In the genomic region with DNA sequence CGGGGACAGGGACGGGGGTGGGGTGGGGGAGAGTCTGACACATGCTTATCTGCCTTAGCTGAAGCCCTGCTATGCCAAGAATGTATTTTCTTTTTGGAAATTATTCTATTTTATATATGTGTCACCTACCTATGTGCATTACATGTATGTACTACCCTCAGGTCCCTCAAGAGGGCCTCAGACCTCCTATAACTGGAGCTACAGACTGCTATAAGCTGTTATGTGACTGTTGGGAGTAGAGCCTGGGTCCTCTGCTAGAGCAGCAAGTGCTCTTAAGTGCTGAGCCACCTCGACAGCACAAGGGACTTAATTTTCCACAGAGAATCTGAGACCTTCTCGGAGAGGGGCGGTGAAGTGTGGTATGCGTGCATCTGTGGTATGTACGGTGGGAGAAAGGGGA, we compare ENCODE assay signal across 28 mouse cellular contexts. TPM values are rescaled to one million over a fixed set of nuclear protein-coding genes. Genes with fewer than 3 reads are reported as not detected.
DNase-seq lines count a peak whose midpoint lies in the region; ATAC-seq and TF ChIP-seq lines count a peak whose summit lies in the region.
"Had no signal": no experiment of that assay in that cellular context is flagged by ENCODE, and none has a peak within 500 bp of the region (broad histone marks: within the 10 kb centered on the region; RNA-seq: fewer than 3 reads in every experiment).

No protein-coding gene starts in this region.

- H3K27me3 ChIP-seq in heart, embryonic 12.5 days (replicated peaks) = no peaks in the 10 kb centered on the region
- H3K27me3 ChIP-seq in lung, embryonic 16.5 days (ENCODE audit: control insufficient read depth, insufficient read depth, low read depth, low read length) = no peaks in the 10 kb centered on the region
- H3K27me3 ChIP-seq in lung, postnatal 0 days (replicated peaks; ENCODE audit: insufficient read depth, low read length) = no peaks in the 10 kb centered on the region
- H3K27me3 ChIP-seq: forebrain, embryonic 13.5 days; heart, embryonic 15.5 days; hindbrain, embryonic 13.5 days; intestine, embryonic 15.5 days had no signal

- H3K9ac ChIP-seq in heart, embryonic 12.5 days = no peak overlapping the region
- no peak overlapping the region for H3K9ac ChIP-seq in lung, embryonic 16.5 days (ENCODE audit: low read length)
- no peak overlapping the region for H3K9ac ChIP-seq in lung, postnatal 0 days (replicated peaks; ENCODE audit: low read depth)
- H3K9ac ChIP-seq: forebrain, embryonic 13.5 days; heart, embryonic 15.5 days; hindbrain, embryonic 13.5 days; intestine, embryonic 15.5 days had no signal

- 91% methylated on average over 7 of the region's 7 CpGs for WGBS in heart, embryonic 12.5 days
- 84% methylated on average over 7 of the region's 7 CpGs for WGBS in lung, embryonic 16.5 days
- 82% methylated on average over 7 of the region's 7 CpGs for WGBS in lung, postnatal 0 days

- H3K4me3 ChIP-seq in heart, embryonic 12.5 days = no peak overlapping the region
- H3K4me3 ChIP-seq in lung, embryonic 16.5 days (ENCODE audit: low read length) = no peak overlapping the region
- no peak overlapping the region for H3K4me3 ChIP-seq in lung, postnatal 0 days (ENCODE audit: low read depth, low read length)
- H3K4me3 ChIP-seq: forebrain, embryonic 10.5 days; forebrain, embryonic 13.5 days; heart, embryonic 15.5 days; hindbrain, embryonic 10.5 days; hindbrain, embryonic 13.5 days; intestine, embryonic 15.5 days had no signal

- no peak overlapping the region for H3K27ac ChIP-seq in heart, embryonic 12.5 days (ENCODE audit: poor library complexity, severe bottlenecking)
- peak overlapping the region; percentile 77 for H3K27ac ChIP-seq in lung, embryonic 16.5 days (ENCODE audit: low read length)
- H3K27ac ChIP-seq in lung, postnatal 0 days (ENCODE audit: low read length) = no peak overlapping the region
- H3K27ac ChIP-seq: forebrain, embryonic 10.5 days; forebrain, embryonic 13.5 days; heart, embryonic 15.5 days; hindbrain, embryonic 10.5 days; hindbrain, embryonic 13.5 days; intestine, embryonic 15.5 days had no signal

- H3K4me1 ChIP-seq in heart, embryonic 12.5 days (replicated peaks) = no peaks in the 10 kb centered on the region
- H3K4me1 ChIP-seq in lung, embryonic 16.5 days (replicated peaks; ENCODE audit: control insufficient read depth, insufficient read depth, low read length) = no peaks in the 10 kb centered on the region; the same call in 1 of the 2 replicates
- H3K4me1 ChIP-seq in lung, postnatal 0 days (ENCODE audit: insufficient read depth, low read depth, low read length) = no peaks in the 10 kb centered on the region
- H3K4me1 ChIP-seq: forebrain, embryonic 10.5 days; forebrain, embryonic 13.5 days; heart, embryonic 15.5 days; hindbrain, embryonic 10.5 days; hindbrain, embryonic 13.5 days; intestine, embryonic 15.5 days had no signal

- H3K4me2 ChIP-seq in heart, embryonic 12.5 days = no peak overlapping the region
- H3K4me2 ChIP-seq in lung, embryonic 16.5 days (ENCODE audit: low read depth, low read length) = no peak overlapping the region
- no peak overlapping the region for H3K4me2 ChIP-seq in lung, postnatal 0 days (replicated peaks; ENCODE audit: low read depth, low read length)
- H3K4me2 ChIP-seq: forebrain, embryonic 13.5 days; heart, embryonic 11.5 days; heart, embryonic 15.5 days; hindbrain, embryonic 13.5 days; intestine, embryonic 15.5 days had no signal

- no peak; the same call in 1 of the 2 replicates for TF ChIP-seq CTCF in lung, postnatal 0 days (IDR thresholded peaks at IDR 0.05)

- peak; percentile 9 for DNase-seq in heart, adult 11 months
- DNase-seq in lung, postnatal 0 days (ENCODE audit: low spot score) = no peak
- DNase-seq in ZHBTc4 (ENCODE audit: low read depth, low spot score) = peak; percentile 75
- no peak for DNase-seq in kidney, postnatal 25 days
- DNase-seq: adrenal gland, adult 2 months; adrenal gland, postnatal 14 days; cerebellum, adult 11-12 months; cerebellum, adult 8-10 months; cerebellum, postnatal 10 days; cerebellum, postnatal 36 days; gastrocnemius, postnatal 10 days; gastrocnemius, postnatal 36 days; heart, postnatal 10 days; heart, postnatal 36 days had no signal

- no peak for ATAC-seq in heart, embryonic 12.5 days (ENCODE audit: insufficient number of reproducible peaks, low FRiP score)
- ATAC-seq in lung, embryonic 16.5 days (ENCODE audit: low read depth) = no peak
- no peak for ATAC-seq in lung, postnatal 0 days
- ATAC-seq: forebrain, embryonic 13.5 days; forebrain, embryonic 16.5 days; hindbrain, embryonic 16.5 days; intestine, embryonic 15.5 days had no signal

- no peaks in the 10 kb centered on the region for H3K9me3 ChIP-seq in heart, embryonic 12.5 days (replicated peaks)
- H3K9me3 ChIP-seq in lung, embryonic 16.5 days (ENCODE audit: control insufficient read depth, low read length) = no peaks in the 10 kb centered on the region
- H3K9me3 ChIP-seq in lung, postnatal 0 days (ENCODE audit: low read length) = no peaks in the 10 kb centered on the region
- H3K9me3 ChIP-seq: forebrain, embryonic 10.5 days; forebrain, embryonic 13.5 days; heart, embryonic 15.5 days; hindbrain, embryonic 10.5 days; hindbrain, embryonic 13.5 days; intestine, embryonic 15.5 days had no signal

- no peak for TF ChIP-seq EP300 in lung, postnatal 0 days (IDR thresholded peaks at IDR 0.05)

- H3K36me3 ChIP-seq in heart, embryonic 12.5 days = peaks cover 78% of the 10 kb centered on the region
- peaks cover 21% of the 10 kb centered on the region for H3K36me3 ChIP-seq in lung, embryonic 16.5 days (ENCODE audit: control insufficient read depth, insufficient read depth, low read length)
- H3K36me3 ChIP-seq in lung, postnatal 0 days (ENCODE audit: insufficient read depth, low read length) = peaks cover 25% of the 10 kb centered on the region

RNA-seq across cellular contexts. Expression of a gene that starts 16.9 kb away (rescaled TPM):
- polyA plus RNA-seq in heart, embryonic 12.5 days (2016; fragmentation: Nextera tagmentation; extraction: Ambion mirVana) = not detected in 2 replicates
- polyA plus RNA-seq in lung, embryonic 16.5 days (2015; fragmentation: Nextera tagmentation; extraction: Ambion mirVana) = not detected in 2 replicates
- polyA plus RNA-seq in lung, postnatal 0 days (2015; fragmentation: Nextera tagmentation; extraction: Ambion mirVana) = 1.0 TPM in 1 of 2 replicates, not detected in the other
- polyA plus RNA-seq: adrenal gland, adult 2 months; cortical plate, adult 2 months; embryonic facial prominence, embryonic 14.5 days; forebrain, embryonic 13.5 days; forebrain, embryonic 16.5 days; heart, embryonic 15.5 days; hindbrain, embryonic 13.5 days; intestine, embryonic 15.5 days had no signal

RNA-seq across cellular contexts. Expression of a gene that starts 25.7 kb away (rescaled TPM):
- not detected in 2 replicates for polyA plus RNA-seq in heart, embryonic 12.5 days (2016; fragmentation: Nextera tagmentation; extraction: Ambion mirVana)
- 0.55 TPM in 1 of 2 replicates, not detected in the other for polyA plus RNA-seq in lung, embryonic 16.5 days (2015; fragmentation: Nextera tagmentation; extraction: Ambion mirVana)
- 0.65 and 0.69 TPM in 2 replicates for polyA plus RNA-seq in lung, postnatal 0 days (2015; fragmentation: Nextera tagmentation; extraction: Ambion mirVana)
- polyA plus RNA-seq: adrenal gland, adult 2 months; cortical plate, adult 2 months; embryonic facial prominence, embryonic 14.5 days; forebrain, embryonic 13.5 days; forebrain, embryonic 16.5 days; heart, embryonic 15.5 days; hindbrain, embryonic 13.5 days had no signal

RNA-seq across cellular contexts. Expression of a gene that starts 27.4 kb away (rescaled TPM):
- 16.4 and 17.4 TPM in 2 replicates for polyA plus RNA-seq in heart, embryonic 12.5 days (2016; fragmentation: Nextera tagmentation; extraction: Ambion mirVana)
- 21.4 and 23.5 TPM in 2 replicates for polyA plus RNA-seq in lung, embryonic 16.5 days (2015; fragmentation: Nextera tagmentation; extraction: Ambion mirVana)
- 12.7 and 13.7 TPM in 2 replicates for polyA plus RNA-seq in lung, postnatal 0 days (2015; fragmentation: Nextera tagmentation; extraction: Ambion mirVana)

RNA-seq across cellular contexts. Expression of a gene that starts 27.5 kb away (rescaled TPM):
- polyA plus RNA-seq in heart, embryonic 12.5 days (2016; fragmentation: Nextera tagmentation; extraction: Ambion mirVana) = 32.5 and 33.1 TPM in 2 replicates
- 40.6 and 41.7 TPM in 2 replicates for polyA plus RNA-seq in lung, embryonic 16.5 days (2015; fragmentation: Nextera tagmentation; extraction: Ambion mirVana)
- polyA plus RNA-seq in lung, postnatal 0 days (2015; fragmentation: Nextera tagmentation; extraction: Ambion mirVana) = 29.1 and 30.6 TPM in 2 replicates

RNA-seq across cellular contexts. Expression of a gene that starts 36.0 kb away (rescaled TPM):
- not detected in 2 replicates for polyA plus RNA-seq in heart, embryonic 12.5 days (2016; fragmentation: Nextera tagmentation; extraction: Ambion mirVana)
- 0.16 TPM in 1 of 2 replicates, not detected in the other for polyA plus RNA-seq in lung, embryonic 16.5 days (2015; fragmentation: Nextera tagmentation; extraction: Ambion mirVana)
- not detected in 2 replicates for polyA plus RNA-seq in lung, postnatal 0 days (2015; fragmentation: Nextera tagmentation; extraction: Ambion mirVana)
- polyA plus RNA-seq: adrenal gland, adult 2 months; cortical plate, adult 2 months; embryonic facial prominence, embryonic 11.5 days; embryonic facial prominence, embryonic 14.5 days; forebrain, embryonic 10.5 days; forebrain, embryonic 13.5 days; forebrain, embryonic 16.5 days; heart, embryonic 15.5 days; hindbrain, embryonic 10.5 days; hindbrain, embryonic 13.5 days; hindbrain, embryonic 16.5 days had no signal

Comparison
In these comparisons a context has a peak if more than half of its experiments do, and no peak if none do; other contexts are left out.
1. DNase-seq: peak in heart, adult 11 months (single experiment) and ZHBTc4 (single experiment); none in lung, postnatal 0 days (single experiment) and kidney, postnatal 25 days (0 of 2).